ENCODE assay signal across 14 mouse cellular contexts in the genomic region with DNA sequence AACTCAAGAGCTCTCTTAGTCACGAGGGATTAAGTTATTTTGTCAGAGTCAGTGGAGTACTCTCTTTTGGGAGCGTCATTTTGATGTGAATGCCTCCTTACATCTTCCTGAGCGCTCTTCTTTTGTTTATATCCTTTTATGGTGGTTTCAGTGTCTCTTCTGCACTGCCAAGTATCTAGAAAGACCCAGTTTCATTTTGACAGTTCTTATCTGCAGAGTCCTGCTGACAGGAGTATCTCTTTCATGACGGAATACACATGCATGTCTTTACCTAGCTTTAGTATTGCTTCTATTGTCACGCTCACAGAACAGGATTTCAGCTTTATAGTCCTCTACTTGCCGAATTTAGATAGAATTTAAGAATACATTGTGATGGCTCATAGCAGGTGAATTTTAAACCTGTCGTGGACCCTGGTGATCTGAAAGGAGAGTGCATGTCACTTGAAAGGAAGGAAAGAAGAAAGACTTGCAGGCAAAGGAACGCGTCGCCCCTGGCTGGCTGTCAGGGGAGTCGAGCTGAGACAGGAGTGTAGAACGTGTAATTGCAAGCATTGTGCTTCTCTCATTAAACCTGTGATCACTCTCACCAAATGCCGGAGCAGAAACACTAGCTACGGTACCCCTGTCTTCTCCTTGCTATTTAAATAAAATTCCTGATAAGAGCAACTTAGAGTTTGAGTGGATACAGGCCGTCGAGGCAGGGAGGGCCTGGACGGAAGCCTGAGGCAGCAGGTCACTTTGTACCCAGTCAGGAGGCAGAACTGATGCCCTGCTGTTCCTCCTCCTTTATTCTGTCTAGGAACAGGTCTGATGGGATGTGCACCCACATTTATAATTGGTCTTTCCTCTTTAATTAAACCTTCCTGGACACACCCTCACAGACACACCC.
DNase-seq lines count a peak whose midpoint lies in the region; ATAC-seq and TF ChIP-seq lines count a peak whose summit lies in the region.
"Had no signal": no experiment of that assay in that cellular context is flagged by ENCODE, and none has a peak within 500 bp of the region (broad histone marks: within the 10 kb centered on the region; RNA-seq: fewer than 3 reads in every experiment).

No protein-coding gene starts in this region.

- H3K9me3 ChIP-seq in lung, postnatal 0 days (ENCODE audit: low read length): no peaks in the 10 kb centered on the region
- H3K9me3 ChIP-seq in liver, embryonic 12.5 days (replicated peaks): no peaks in the 10 kb centered on the region
- no peaks in the 10 kb centered on the region for H3K9me3 ChIP-seq in stomach, embryonic 16.5 days (replicated peaks; ENCODE audit: control insufficient read depth, low read length)

- H3K27me3 ChIP-seq in lung, postnatal 0 days (replicated peaks; ENCODE audit: insufficient read depth, low read length): no peaks in the 10 kb centered on the region
- H3K27me3 ChIP-seq in liver, embryonic 12.5 days (replicated peaks): no peaks in the 10 kb centered on the region
- H3K27me3 ChIP-seq in stomach, embryonic 16.5 days (ENCODE audit: control insufficient read depth, insufficient read depth, low read length): no peaks in the 10 kb centered on the region

- peak; percentile 90 for DNase-seq in heart, adult 11 months
- no peak for DNase-seq in heart, adult 9 months (ENCODE audit: low spot score in 2 of 2)
- no peak for DNase-seq in lung, postnatal 0 days (ENCODE audit: low spot score)
- DNase-seq in lung, postnatal 14 days: no peak
- DNase-seq in cerebellum, postnatal 25 days: no peak
- DNase-seq: cerebellum, adult 8-10 months; gastrocnemius, postnatal 25 days; kidney, postnatal 14 days; left cerebral cortex, postnatal 4 days; retina, postnatal 1 day had no signal

- peak; percentile 65 for TF ChIP-seq EP300 in lung, postnatal 0 days (IDR thresholded peaks at IDR 0.05)

- no peak overlapping the region for H3K4me2 ChIP-seq in lung, postnatal 0 days (replicated peaks; ENCODE audit: low read depth, low read length)
- H3K4me2 ChIP-seq in liver, embryonic 12.5 days: peak overlapping the region; percentile 10
- H3K4me2 ChIP-seq in stomach, embryonic 16.5 days (ENCODE audit: low read depth, low read length): no peak overlapping the region
- H3K4me2 ChIP-seq: lung, embryonic 14.5 days had no signal

- TF ChIP-seq CTCF in lung, postnatal 0 days (IDR thresholded peaks at IDR 0.05): no peak

- 0 out of 2 replicates have a peak, but pooled peaks cover 6% of the 10 kb centered on the region for H3K36me3 ChIP-seq in lung, postnatal 0 days (ENCODE audit: insufficient read depth, low read length)
- H3K36me3 ChIP-seq in liver, embryonic 12.5 days: peaks cover 15% of the 10 kb centered on the region
- H3K36me3 ChIP-seq in stomach, embryonic 16.5 days (ENCODE audit: control insufficient read depth, insufficient read depth, low read length): no peaks in the 10 kb centered on the region

- no peak overlapping the region for H3K9ac ChIP-seq in lung, postnatal 0 days (replicated peaks; ENCODE audit: low read depth)
- H3K9ac ChIP-seq in liver, embryonic 12.5 days: no peak overlapping the region
- H3K9ac ChIP-seq in stomach, embryonic 16.5 days (ENCODE audit: low read length): no peak overlapping the region
- H3K9ac ChIP-seq: lung, embryonic 14.5 days had no signal

- no peaks in the 10 kb centered on the region for H3K4me1 ChIP-seq in lung, postnatal 0 days (ENCODE audit: insufficient read depth, low read depth, low read length)
- peaks cover 34% of the 10 kb centered on the region for H3K4me1 ChIP-seq in liver, embryonic 12.5 days
- 0 out of 2 replicates have a peak, but pooled peaks cover 3% of the 10 kb centered on the region for H3K4me1 ChIP-seq in stomach, embryonic 16.5 days (ENCODE audit: control insufficient read depth, insufficient read depth, low read length)

- WGBS in lung, postnatal 0 days: 72% methylated on average over 17 of the region's 17 CpGs
- 72% methylated on average over 17 of the region's 17 CpGs for WGBS in liver, embryonic 12.5 days (ENCODE audit: insufficient replicate concordance)
- WGBS in stomach, embryonic 16.5 days: 70% methylated on average over 17 of the region's 17 CpGs

- H3K27ac ChIP-seq in lung, postnatal 0 days (ENCODE audit: low read length): 0 out of 2 replicates have a peak overlapping the region, but pooled peaks have one; percentile 16
- no peak overlapping the region; the same call in 1 of the 2 replicates for H3K27ac ChIP-seq in liver, embryonic 12.5 days
- H3K27ac ChIP-seq in stomach, embryonic 16.5 days (ENCODE audit: low read length): peak overlapping the region; percentile 4

- ATAC-seq in lung, postnatal 0 days: no peak
- peak; percentile 55 for ATAC-seq in liver, embryonic 12.5 days
- no peak; the same call in 1 of the 2 replicates for ATAC-seq in stomach, embryonic 16.5 days (ENCODE audit: insufficient read depth, low FRiP score)
- ATAC-seq in granulocyte monocyte progenitor cell, adult 5-6 weeks (replicated peaks; ENCODE audit: poor library complexity, severe bottlenecking): no peak

- no peak overlapping the region for H3K4me3 ChIP-seq in lung, postnatal 0 days (ENCODE audit: low read depth, low read length)
- no peak overlapping the region for H3K4me3 ChIP-seq in liver, embryonic 12.5 days
- no peak overlapping the region for H3K4me3 ChIP-seq in stomach, embryonic 16.5 days (replicated peaks; ENCODE audit: low read length)
